Mouse (Mus musculus) limb, embryonic 14.5 days (tissue): ENCODE measurements around the gene Sirt2. TPM values are rescaled to one million over a fixed set of nuclear protein-coding genes. Genes with fewer than 3 reads are reported as not detected.

Experiments
- ATAC-seq: fragments of 200-750 bp; cut with Nextera tagmentation; 2 replicates; pipeline ENCODE4 v1.8.0; 2017; ENCODE audit warnings: low read depth, moderate number of reproducible peaks, moderate TSS enrichment; ENCODE audit not compliant: low FRiP score
- DNase-seq: peaks from one replicate; pipeline ENCODE4 v3.0.0-alpha.2; 2015; ENCODE audit warnings: low spot score
- H3K27ac ChIP-seq: fragments of 300-500 bp; sonication (generic); replicated peaks from 2 replicates; pipeline ENCODE4 v1.5.1; 2014; ENCODE audit warnings: low read depth, mild to moderate bottlenecking, low read length, moderate library complexity, mixed read lengths
- H3K27me3 ChIP-seq: fragments of 300-500 bp; sonication (generic); 2 replicates; pipeline ENCODE4 v1.6.1; 2014; ENCODE audit warnings: low read length, mixed read lengths; ENCODE audit not compliant: control insufficient read depth, insufficient read depth
- H3K36me3 ChIP-seq: fragments of 300-500 bp; sonication (generic); 2 replicates; pipeline ENCODE4 v1.6.1; 2014; ENCODE audit warnings: mild to moderate bottlenecking, low read length, moderate library complexity, mixed read lengths; ENCODE audit not compliant: control insufficient read depth, insufficient read depth
- H3K4me1 ChIP-seq: fragments of 300-500 bp; sonication (generic); 2 replicates; pipeline ENCODE4 v1.6.1; 2014; ENCODE audit warnings: antibody characterized with exemption, low read length, mixed read lengths; ENCODE audit not compliant: control insufficient read depth, insufficient read depth
- H3K4me2 ChIP-seq: fragments of 300-500 bp; sonication (generic); replicated peaks from 2 replicates; pipeline ENCODE4 v1.6.1; 2014; ENCODE audit warnings: low read depth, mild to moderate bottlenecking, low read length, moderate library complexity; ENCODE audit not compliant: severe bottlenecking
- H3K4me3 ChIP-seq: fragments of 300-500 bp; sonication (generic); replicated peaks from 2 replicates; pipeline ENCODE4 v1.5.1; 2014; ENCODE audit warnings: low read length
- H3K9ac ChIP-seq: fragments of 300-500 bp; sonication (generic); 2 replicates; pipeline ENCODE4 v1.6.1; 2014; ENCODE audit warnings: mild to moderate bottlenecking, low read depth, low read length, moderate library complexity; ENCODE audit not compliant: severe bottlenecking
- H3K9me3 ChIP-seq: fragments of 300-500 bp; sonication (generic); 2 replicates; pipeline ENCODE4 v1.6.1; 2016; ENCODE audit warnings: low read length; ENCODE audit not compliant: control insufficient read depth
- POLR2A ChIP-seq: fragments of 200-500 bp; IDR thresholded peaks from 2 replicates; pipeline ENCODE4 v1.8.0; 2012; ENCODE audit warnings: inconsistent platforms, mild to moderate bottlenecking, moderate library complexity, borderline replicate concordance; ENCODE audit not compliant: insufficient read depth, insufficient read length; ENCODE audit errors: extremely low read depth
- WGBS: fragments of 180-500 bp; shearing (Covaris S2); extraction: QIAGEN DNeasy Blood & Tissue Kit; methylation state at CpG from one replicate; pipeline ENCODE4 v1.1.7; 2014; 5-methylcytosine and 5-hydroxymethylcytosine counted together
- polyA plus RNA-seq, 2 experiments: library from polyadenylated mRNA; depleted of rRNA in 1 of 2; stranded (reverse) in 1 of 2; unstranded in 1 of 2; fragments of >200 nt; fragmentation: Nextera tagmentation in 1 of 2; extraction: Ambion mirVana in 1 of 2; gene quantifications; 2 replicates each; pipeline versions ENCODE4 v1.2.1 to v1.2.3; 2012 to 2014

The Sirt2 gene
- polyA plus RNA-seq, 2 experiments: 73.7 to 107 TPM

DNA sequence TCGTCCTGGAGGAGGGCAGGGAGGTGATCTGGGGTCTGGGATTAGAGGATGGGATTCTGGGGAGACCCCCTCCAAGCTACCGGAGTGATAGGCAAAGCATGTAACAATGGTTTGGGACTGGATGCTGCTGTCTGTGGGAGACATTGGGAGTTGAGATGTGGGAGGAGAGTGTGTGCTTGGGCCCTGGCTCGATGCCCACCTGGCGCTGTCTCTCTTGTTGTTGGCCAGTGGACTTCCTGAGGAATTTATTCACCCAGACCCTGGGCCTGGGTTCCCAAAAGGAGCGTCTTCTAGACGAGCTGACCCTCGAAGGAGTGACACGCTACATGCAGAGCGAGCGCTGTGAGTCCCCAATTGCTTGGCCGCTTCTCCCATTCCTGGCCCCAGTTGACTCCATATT lies 5.3 kb downstream of the Sirt2 start:
- Histone ChIP-seq H3K9me3 (no peaks in the 10 kb centered on the region), H3K4me3 (no peak overlapping the region), H3K4me1 (peaks cover 10% of the 10 kb centered on the region), H3K4me2 (no peak overlapping the region), H3K27me3 (no peaks in the 10 kb centered on the region), H3K27ac (no peak overlapping the region), H3K9ac (no peak overlapping the region), H3K36me3 (peaks cover 38% of the 10 kb centered on the region)
- no peak for TF ChIP-seq POLR2A
- DNase-seq (no peak), ATAC-seq (no peak)
- 92% methylated on average over 11 of the region's 11 CpGs for WGBS

DNA sequence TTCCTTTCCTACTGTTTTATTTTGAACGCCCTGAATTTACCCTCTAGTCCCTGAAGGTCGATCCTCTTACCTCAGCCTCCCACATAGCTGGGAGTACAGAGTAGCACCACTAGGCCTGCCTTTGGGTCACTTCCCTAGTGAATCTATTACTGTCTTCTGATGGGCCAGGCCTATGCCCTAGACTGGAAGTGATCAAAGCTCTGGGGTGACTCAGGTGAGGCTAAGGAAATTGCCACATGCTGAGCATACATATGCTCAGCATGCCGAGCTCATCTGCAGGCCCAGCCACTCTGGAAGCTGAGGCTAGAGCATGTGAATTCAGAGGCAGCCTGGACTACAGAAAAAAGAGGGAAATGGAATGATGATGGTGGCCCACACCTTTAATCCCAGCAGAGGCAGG lies 6.6 kb downstream of the Sirt2 start:
- Histone ChIP-seq H3K36me3 (peaks cover 47% of the 10 kb centered on the region), H3K4me1 (no peaks in the 10 kb centered on the region), H3K4me2 (no peak overlapping the region), H3K27me3 (no peaks in the 10 kb centered on the region), H3K9me3 (no peaks in the 10 kb centered on the region), H3K27ac (no peak overlapping the region), H3K9ac (no peak overlapping the region), H3K4me3 (no peak overlapping the region)
- DNase-seq (no peak), ATAC-seq (no peak)
- WGBS: 55% methylated on average over 3 of the region's 3 CpGs
- TF ChIP-seq POLR2A: no peak

DNA sequence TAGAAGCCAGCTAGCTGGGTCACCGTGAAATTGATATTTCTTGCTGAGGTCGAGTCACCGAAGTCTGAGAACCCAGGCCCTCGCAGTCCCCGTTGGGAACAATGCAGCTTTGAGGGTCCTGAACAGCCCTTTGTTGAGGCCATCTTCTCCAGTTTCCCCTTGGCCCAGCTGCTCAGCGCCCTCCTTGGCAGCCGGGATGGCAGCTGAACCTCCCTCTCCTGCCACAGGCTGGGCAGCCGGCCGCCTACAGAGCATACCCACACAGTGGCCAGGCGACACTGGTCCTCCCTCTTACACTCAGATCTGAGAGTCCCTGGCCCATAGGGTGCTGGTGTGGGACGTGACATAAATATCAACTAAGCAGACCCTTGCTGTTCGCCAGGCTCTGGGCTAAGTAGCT lies 7.6 kb downstream of the Sirt2 start:
- Histone ChIP-seq H3K4me2 (no peak overlapping the region), H3K4me3 (no peak overlapping the region), H3K9ac (no peak overlapping the region), H3K27me3 (no peaks in the 10 kb centered on the region), H3K9me3 (no peaks in the 10 kb centered on the region), H3K4me1 (no peaks in the 10 kb centered on the region), H3K36me3 (peaks cover 51% of the 10 kb centered on the region), H3K27ac (no peak overlapping the region)
- ATAC-seq: peak; percentile 72
- no peak for TF ChIP-seq POLR2A
- peak; percentile 37 for DNase-seq
- WGBS: 85% methylated on average over 12 of the region's 12 CpGs

DNA sequence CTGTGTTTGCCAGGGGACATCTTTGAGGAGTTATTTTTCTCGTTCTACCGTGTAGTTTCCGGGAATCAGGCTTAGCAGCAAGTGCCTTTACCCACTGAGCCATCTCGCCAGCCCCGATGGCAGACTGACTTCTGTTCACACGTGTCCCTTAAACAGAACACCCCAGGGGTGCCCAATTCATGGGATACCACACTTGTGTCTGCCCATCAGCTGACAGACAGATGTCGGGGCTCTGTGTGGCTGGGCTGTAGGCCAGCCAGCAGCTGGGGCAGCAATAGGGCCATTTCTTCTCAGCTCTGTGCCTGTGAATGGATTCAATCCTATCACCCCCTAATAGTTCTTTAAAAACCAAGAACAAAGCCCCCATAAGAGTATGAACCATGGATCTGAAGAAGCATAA lies 8.6 kb downstream of the Sirt2 start:
- TF ChIP-seq POLR2A: no peak
- 88% methylated on average over 7 of the region's 7 CpGs for WGBS
- H3K36me3 ChIP-seq: peaks cover 51% of the 10 kb centered on the region
- H3K27ac ChIP-seq: no peak overlapping the region
- no peak overlapping the region for H3K9ac ChIP-seq
- H3K9me3 ChIP-seq: no peaks in the 10 kb centered on the region
- no peak overlapping the region for H3K4me2 ChIP-seq
- DNase-seq (peak; percentile 42), ATAC-seq (0 out of 2 replicates have a peak, but pooled peaks have one; percentile 29)
- 0 out of 2 replicates have a peak, but pooled peaks cover under 1% of the 10 kb centered on the region for H3K4me1 ChIP-seq
- H3K27me3 ChIP-seq: no peaks in the 10 kb centered on the region
- no peak overlapping the region for H3K4me3 ChIP-seq

DNA sequence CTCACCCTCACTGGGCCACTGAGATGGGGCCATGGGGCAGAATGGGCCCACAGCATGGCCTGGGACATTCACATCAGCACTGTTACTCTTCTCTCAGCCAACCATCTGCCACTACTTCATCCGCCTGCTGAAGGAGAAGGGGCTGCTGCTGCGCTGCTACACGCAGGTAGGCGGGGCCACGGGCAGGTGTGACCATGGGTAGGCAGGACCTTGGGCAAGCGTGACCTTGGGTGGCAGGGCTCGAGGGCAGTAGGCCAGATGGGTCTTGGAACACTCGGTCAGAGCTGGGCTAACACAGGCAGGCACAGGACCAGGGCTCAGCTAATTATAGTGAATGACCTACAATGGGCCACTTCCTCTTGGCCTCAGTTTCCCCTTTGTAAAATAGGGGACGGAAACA lies 12.3 kb downstream of the Sirt2 start:
- ATAC-seq (no peak), DNase-seq (no peak)
- WGBS: 83% methylated on average over 9 of the region's 9 CpGs
- no peaks in the 10 kb centered on the region for H3K27me3 ChIP-seq
- no peak overlapping the region for H3K4me3 ChIP-seq
- no peak overlapping the region for H3K27ac ChIP-seq
- TF ChIP-seq POLR2A: no peak
- H3K4me1 ChIP-seq: peaks cover 6% of the 10 kb centered on the region; the same call in 1 of the 2 replicates
- no peak overlapping the region for H3K4me2 ChIP-seq
- H3K9ac ChIP-seq: no peak overlapping the region
- H3K9me3 ChIP-seq: no peaks in the 10 kb centered on the region
- H3K36me3 ChIP-seq: peaks cover 51% of the 10 kb centered on the region

DNA sequence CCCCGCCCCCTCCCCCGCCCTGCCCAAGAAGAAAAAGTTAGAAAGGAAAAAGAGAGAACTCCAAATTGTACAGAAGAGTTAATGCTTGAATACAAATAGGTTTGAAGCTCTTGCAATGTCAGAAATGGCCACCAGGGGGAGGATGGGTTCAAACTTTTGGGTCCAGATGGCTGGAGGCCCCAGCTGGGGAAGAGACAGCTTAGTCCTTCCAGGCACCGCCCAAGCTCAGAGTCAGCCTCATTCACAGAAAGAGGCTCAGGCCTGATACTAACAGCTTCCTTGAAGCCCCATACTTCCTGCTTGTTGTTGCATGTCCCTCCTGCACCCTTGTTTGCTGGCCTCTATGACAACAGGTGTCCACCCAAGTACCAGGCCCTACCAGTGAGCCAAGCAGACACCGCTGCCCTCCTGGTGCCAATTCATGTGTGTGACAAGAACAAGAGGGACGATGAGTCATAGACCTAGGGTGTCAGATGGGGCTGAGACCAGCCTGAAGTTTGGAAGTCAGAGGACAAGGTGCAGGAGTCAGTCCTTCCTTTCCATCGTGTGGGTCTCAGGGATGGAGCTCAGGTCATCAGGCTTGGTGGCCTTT lies 13.6 kb downstream of the Sirt2 start:
- H3K27ac ChIP-seq: no peak overlapping the region
- ATAC-seq: peak; percentile 53
- 44% methylated on average over 6 of the region's 6 CpGs for WGBS
- peaks cover 51% of the 10 kb centered on the region for H3K36me3 ChIP-seq
- no peak overlapping the region for H3K9ac ChIP-seq
- DNase-seq: peak; percentile 94
- no peak overlapping the region for H3K4me2 ChIP-seq
- no peaks in the 10 kb centered on the region for H3K27me3 ChIP-seq
- H3K4me1 ChIP-seq: peaks cover 6% of the 10 kb centered on the region; the same call in 1 of the 2 replicates
- no peak overlapping the region for H3K4me3 ChIP-seq
- H3K9me3 ChIP-seq: no peaks in the 10 kb centered on the region
- no peak for TF ChIP-seq POLR2A
